Mouse (Mus musculus) thymus, adult 2 months (tissue): Measurements from ENCODE around the gene Emc1.

Source experiments
- CTCF ChIP-seq: fragments of 200-500 bp; IDR thresholded peaks from 2 replicates; pipeline ENCODE4 v1.5.1; 2012; ENCODE audit warnings: mild to moderate bottlenecking, control low read depth, low read length, moderate library complexity, borderline replicate concordance; ENCODE audit not compliant: control insufficient read depth, poor library complexity, insufficient read depth; ENCODE audit errors: extremely low read depth
- POLR2A ChIP-seq: fragments of 200-500 bp; IDR thresholded peaks from 2 replicates; pipeline ENCODE4 v1.6.1; 2012; ENCODE audit warnings: mild to moderate bottlenecking, low read length, control low read depth, moderate library complexity; ENCODE audit not compliant: control insufficient read depth, poor library complexity, insufficient read depth; ENCODE audit errors: extremely low read depth

- TF ChIP-seq POLR2A (no peak), CTCF (no peak)
Measured at GRCm38 (mm10) chr4:139417868-139418267, 65.5 kb downstream of the Emc1 start.
